Mouse (Mus musculus): ENCODE data around the gene Sorcs2. TPM values are rescaled to one million over a fixed set of nuclear protein-coding genes. Genes with fewer than 3 reads are reported as not detected.

Sorcs2 gene
- polyA plus RNA-seq, 1 experiment from 2014 or later = 3.1 TPM

- Histone ChIP-seq H3K27ac (replicated peaks) (peak within 1 kb of the TSS; percentile 92), H3K4me3 (ENCODE audit: low read depth, low read length) (peak within 1 kb of the TSS; percentile 19), H3K9me3 (ENCODE audit: control insufficient read depth, low read length) (no peaks in the 10 kb centered on the region), H3K27me3 (ENCODE audit: control insufficient read depth, insufficient read depth, low read length) (no peaks in the 10 kb centered on the region), H3K4me2 (replicated peaks; ENCODE audit: low read depth) (peak within 1 kb of the TSS; percentile 34), H3K9ac (ENCODE audit: low read length) (peak within 1 kb of the TSS; percentile 41), H3K36me3 (ENCODE audit: control insufficient read depth, insufficient read depth, low read length) (no peaks in the 10 kb centered on the region), H3K4me1 (replicated peaks; ENCODE audit: control insufficient read depth, insufficient read depth) (0 out of 2 replicates have a peak, but pooled peaks cover 2% of the 10 kb centered on the region)
- peak; percentile 80 for ATAC-seq (ENCODE audit: low FRiP score, low TSS enrichment)
- 50% methylated on average over 10 of the region's 10 CpGs for WGBS
- TF ChIP-seq CTCF (IDR thresholded peaks at IDR 0.05; ENCODE audit: low read depth) = no peak
- peak; percentile 53 for TF ChIP-seq EP300 (optimal IDR thresholded peaks at IDR 0.05)
- peak; percentile 80 for DNase-seq (ENCODE audit: low spot score)
Observed at GRCm38 (mm10) chr5:36203916-36204315, 194.0 kb downstream of the Sorcs2 start, which contains the start of gene Psapl1. TSS of gene Psapl1 (plus strand) at chr5:36204021.

DNA sequence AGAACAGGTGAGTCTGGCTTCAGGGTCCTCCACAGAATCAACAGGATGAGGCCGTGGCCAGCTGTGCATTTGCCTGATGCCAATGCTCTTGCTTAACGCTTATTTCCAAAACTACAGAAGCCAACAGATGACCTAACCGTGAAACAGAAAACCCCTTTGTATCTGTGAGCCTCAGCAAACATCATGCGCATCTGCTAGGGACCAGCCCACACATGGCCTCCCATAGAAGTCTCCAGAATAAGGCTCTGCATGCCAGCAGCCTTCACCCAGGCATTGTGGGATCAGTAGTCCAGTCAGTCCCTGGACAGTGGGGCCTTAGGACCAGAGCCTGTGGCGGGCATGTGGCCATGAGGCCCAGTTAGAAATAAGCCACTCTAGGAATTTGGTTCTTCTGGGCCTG lies 194.5 kb downstream of the Sorcs2 start:
- Histone ChIP-seq H3K27ac (replicated peaks) (peak overlapping the region; percentile 92), H3K4me3 (ENCODE audit: low read depth, low read length) (no peak overlapping the region), H3K4me2 (replicated peaks; ENCODE audit: low read depth) (no peak overlapping the region; the same call in 1 of the 2 replicates), H3K27me3 (ENCODE audit: control insufficient read depth, insufficient read depth, low read length) (no peaks in the 10 kb centered on the region), H3K36me3 (ENCODE audit: control insufficient read depth, insufficient read depth, low read length) (no peaks in the 10 kb centered on the region), H3K9me3 (ENCODE audit: control insufficient read depth, low read length) (no peaks in the 10 kb centered on the region), H3K4me1 (replicated peaks; ENCODE audit: control insufficient read depth, insufficient read depth) (0 out of 2 replicates have a peak, but pooled peaks cover 2% of the 10 kb centered on the region), H3K9ac (ENCODE audit: low read length) (peak overlapping the region; percentile 18; the same call in 1 of the 2 replicates)
- DNase-seq (ENCODE audit: low spot score) = no peak
- ATAC-seq (ENCODE audit: low FRiP score, low TSS enrichment) = no peak
- TF ChIP-seq CTCF (IDR thresholded peaks at IDR 0.05; ENCODE audit: low read depth) = no peak
- TF ChIP-seq EP300 (optimal IDR thresholded peaks at IDR 0.05) = no peak
- WGBS = 64% methylated on average over 5 of the region's 5 CpGs

DNA sequence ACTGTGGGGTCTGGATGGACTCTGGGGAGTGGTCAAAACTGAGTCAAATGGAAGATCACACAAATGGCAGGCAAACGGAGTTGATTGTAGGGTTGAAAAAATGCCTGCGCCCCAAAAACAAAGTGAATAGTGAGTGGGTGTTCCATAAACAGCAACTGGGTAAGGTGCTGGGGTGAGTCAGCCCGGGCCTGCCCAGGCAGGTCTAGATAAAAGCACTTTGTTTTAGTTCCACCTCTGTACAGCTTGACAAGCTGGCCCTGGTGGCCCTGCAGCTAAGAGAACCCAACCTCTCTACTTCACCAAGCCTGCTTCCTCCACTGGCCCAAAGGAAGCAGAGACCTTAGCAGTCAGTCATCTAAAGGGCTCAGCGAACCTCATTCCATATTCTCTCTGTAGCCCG lies 195.2 kb downstream of the Sorcs2 start:
- no peak for TF ChIP-seq CTCF (IDR thresholded peaks at IDR 0.05; ENCODE audit: low read depth)
- no peak for TF ChIP-seq EP300 (optimal IDR thresholded peaks at IDR 0.05)
- H3K9me3 ChIP-seq (ENCODE audit: control insufficient read depth, low read length) = no peaks in the 10 kb centered on the region
- H3K36me3 ChIP-seq (ENCODE audit: control insufficient read depth, insufficient read depth, low read length) = no peaks in the 10 kb centered on the region
- 0 out of 2 replicates have a peak, but pooled peaks cover 2% of the 10 kb centered on the region for H3K4me1 ChIP-seq (replicated peaks; ENCODE audit: control insufficient read depth, insufficient read depth)
- WGBS = 58% methylated on average over 5 of the region's 5 CpGs
- no peak overlapping the region for H3K4me3 ChIP-seq (ENCODE audit: low read depth, low read length)
- peak overlapping the region; percentile 92 for H3K27ac ChIP-seq (replicated peaks)
- peak; percentile 89 for ATAC-seq (ENCODE audit: low FRiP score, low TSS enrichment)
- H3K27me3 ChIP-seq (ENCODE audit: control insufficient read depth, insufficient read depth, low read length) = no peaks in the 10 kb centered on the region
- DNase-seq (ENCODE audit: low spot score) = peak; percentile 75
- no peak overlapping the region; the same call in 1 of the 2 replicates for H3K9ac ChIP-seq (ENCODE audit: low read length)
- H3K4me2 ChIP-seq (replicated peaks; ENCODE audit: low read depth) = no peak overlapping the region; the same call in 1 of the 2 replicates

- TF ChIP-seq EP300 (optimal IDR thresholded peaks at IDR 0.05) (no peak), CTCF (IDR thresholded peaks at IDR 0.05; ENCODE audit: low read depth) (no peak)
- H3K27ac ChIP-seq (replicated peaks) = no peak overlapping the region; the same call in 1 of the 2 replicates
- no peaks in the 10 kb centered on the region for H3K36me3 ChIP-seq (ENCODE audit: control insufficient read depth, insufficient read depth, low read length)
- H3K9ac ChIP-seq (ENCODE audit: low read length) = no peak overlapping the region
- no peaks in the 10 kb centered on the region for H3K9me3 ChIP-seq (ENCODE audit: control insufficient read depth, low read length)
- no peak overlapping the region for H3K4me3 ChIP-seq (ENCODE audit: low read depth, low read length)
- ATAC-seq (ENCODE audit: low FRiP score, low TSS enrichment) (no peak), DNase-seq (ENCODE audit: low spot score) (no peak)
- 75% methylated on average over 1 of the region's 1 CpGs for WGBS
- 0 out of 2 replicates have a peak, but pooled peaks cover 2% of the 10 kb centered on the region for H3K4me1 ChIP-seq (replicated peaks; ENCODE audit: control insufficient read depth, insufficient read depth)
- H3K4me2 ChIP-seq (replicated peaks; ENCODE audit: low read depth) = no peak overlapping the region
- H3K27me3 ChIP-seq (ENCODE audit: control insufficient read depth, insufficient read depth, low read length) = no peaks in the 10 kb centered on the region
Observed at GRCm38 (mm10) chr5:36199519-36199918, 198.4 kb downstream of the Sorcs2 start.

- ATAC-seq (ENCODE audit: low FRiP score, low TSS enrichment) = no peak
- DNase-seq (ENCODE audit: low spot score) = no peak
- no peaks in the 10 kb centered on the region for H3K9me3 ChIP-seq (ENCODE audit: control insufficient read depth, low read length)
- no peaks in the 10 kb centered on the region for H3K4me1 ChIP-seq (replicated peaks; ENCODE audit: control insufficient read depth, insufficient read depth)
- no peaks in the 10 kb centered on the region for H3K27me3 ChIP-seq (ENCODE audit: control insufficient read depth, insufficient read depth, low read length)
- no peak overlapping the region for H3K9ac ChIP-seq (ENCODE audit: low read length)
- no peak for TF ChIP-seq EP300 (optimal IDR thresholded peaks at IDR 0.05)
- no peak for TF ChIP-seq CTCF (IDR thresholded peaks at IDR 0.05; ENCODE audit: low read depth)
- H3K4me3 ChIP-seq (ENCODE audit: low read depth, low read length) = no peak overlapping the region
- no peaks in the 10 kb centered on the region for H3K36me3 ChIP-seq (ENCODE audit: control insufficient read depth, insufficient read depth, low read length)
- no peak overlapping the region for H3K27ac ChIP-seq (replicated peaks)
- no peak overlapping the region for H3K4me2 ChIP-seq (replicated peaks; ENCODE audit: low read depth)
- 75% methylated on average over 4 of the region's 4 CpGs for WGBS
Observed at GRCm38 (mm10) chr5:36195436-36195835, 202.5 kb downstream of the Sorcs2 start.

DNA sequence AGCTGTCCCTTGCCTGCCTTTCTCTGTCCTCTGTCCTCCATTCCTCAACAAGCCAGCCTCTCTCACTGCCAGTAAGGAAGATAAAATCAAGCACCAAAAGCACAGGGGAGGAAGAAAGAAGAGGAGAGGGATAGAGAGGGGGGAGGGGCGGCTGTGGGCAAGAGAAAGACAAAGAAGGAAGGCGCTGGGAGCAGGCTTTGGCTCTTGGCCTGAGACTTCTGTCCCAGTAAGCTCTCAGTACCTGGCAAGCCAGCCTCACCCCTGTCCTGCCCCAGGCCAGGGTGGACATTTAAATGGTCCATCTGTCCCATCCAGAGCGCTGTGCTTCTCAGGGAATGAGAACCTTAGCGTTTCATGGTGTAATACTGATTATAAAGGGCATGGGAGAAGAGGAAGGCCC lies 203.3 kb downstream of the Sorcs2 start:
- H3K36me3 ChIP-seq (ENCODE audit: control insufficient read depth, insufficient read depth, low read length) = no peaks in the 10 kb centered on the region
- H3K4me3 ChIP-seq (ENCODE audit: low read depth, low read length) = no peak overlapping the region
- H3K9me3 ChIP-seq (ENCODE audit: control insufficient read depth, low read length) = no peaks in the 10 kb centered on the region
- ATAC-seq (ENCODE audit: low FRiP score, low TSS enrichment) (no peak), DNase-seq (ENCODE audit: low spot score) (no peak)
- no peaks in the 10 kb centered on the region for H3K4me1 ChIP-seq (replicated peaks; ENCODE audit: control insufficient read depth, insufficient read depth)
- H3K9ac ChIP-seq (ENCODE audit: low read length) = no peak overlapping the region
- TF ChIP-seq EP300 (optimal IDR thresholded peaks at IDR 0.05) (no peak), CTCF (IDR thresholded peaks at IDR 0.05; ENCODE audit: low read depth) (no peak)
- 61% methylated on average over 4 of the region's 4 CpGs for WGBS
- no peak overlapping the region for H3K4me2 ChIP-seq (replicated peaks; ENCODE audit: low read depth)
- peak overlapping the region; percentile 58 for H3K27ac ChIP-seq (replicated peaks)
- H3K27me3 ChIP-seq (ENCODE audit: control insufficient read depth, insufficient read depth, low read length) = no peaks in the 10 kb centered on the region

Data from stomach, postnatal 0 days (tissue).